Mouse (Mus musculus): ENCODE results near the gene Fcmr.

Gene Fcmr

GRCm38 (mm10) chr1:130892446-130892845 lies 27.0 kb downstream of the Fcmr start:
- no peak for TF ChIP-seq GATA4 (IDR thresholded peaks at IDR 0.05; ENCODE audit: insufficient replicate concordance, low read length)

DNA sequence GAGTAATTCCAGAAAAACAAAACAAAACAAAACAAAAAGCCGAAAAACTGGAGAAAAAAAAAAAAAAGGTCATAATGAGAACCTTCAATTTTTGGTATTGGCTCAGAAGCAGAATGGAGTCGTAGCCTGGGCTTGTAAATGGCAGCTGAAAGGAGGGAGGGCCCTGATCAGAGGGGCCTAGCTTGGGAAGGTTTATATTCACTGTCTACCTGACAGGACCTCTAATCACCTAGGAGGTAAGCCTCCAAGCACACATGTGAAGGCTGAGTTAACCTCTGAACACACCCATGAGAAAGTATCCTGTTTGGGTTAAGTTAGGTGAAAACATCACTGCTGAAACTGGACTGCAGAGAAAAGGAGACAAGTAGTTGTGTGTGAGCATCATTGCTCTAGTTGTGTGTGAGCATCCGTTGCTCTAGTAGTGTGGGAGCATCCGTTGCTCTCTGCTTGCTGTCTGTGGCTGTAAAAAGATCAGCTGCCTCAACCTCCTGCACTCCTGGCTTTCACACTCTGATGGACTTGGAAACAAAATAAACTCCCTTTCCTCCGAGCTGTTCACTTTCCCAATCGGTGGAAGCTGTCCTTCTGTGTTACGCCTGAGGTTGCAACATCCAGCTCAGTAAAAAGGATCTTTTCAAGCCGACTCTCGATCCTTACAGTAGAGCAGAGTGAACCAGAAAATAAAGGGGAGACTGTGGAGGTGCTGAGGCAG lies 28.0 kb downstream of the Fcmr start:
- no peak for TF ChIP-seq GATA4 (IDR thresholded peaks at IDR 0.05; ENCODE audit: insufficient replicate concordance, low read length)

DNA sequence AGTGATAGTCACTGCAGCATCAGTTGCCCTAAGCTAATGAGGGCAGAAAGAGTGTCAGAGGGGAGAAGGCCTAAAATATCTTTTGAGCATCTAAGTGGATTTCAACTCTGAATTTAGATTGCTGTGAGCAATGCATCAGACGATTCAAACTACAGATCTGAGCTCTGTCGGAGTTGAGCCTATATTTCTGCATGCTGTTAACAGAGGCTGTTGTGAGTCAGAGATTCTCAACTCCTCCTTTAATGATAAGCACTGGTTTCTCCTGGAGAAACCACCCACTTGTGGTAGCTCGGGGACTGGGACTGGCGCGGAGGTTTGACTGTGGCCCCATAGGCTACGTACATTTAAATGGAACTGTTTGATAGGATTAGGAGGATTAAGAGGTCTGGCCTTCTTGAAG lies 29.0 kb downstream of the Fcmr start:
- no peak for TF ChIP-seq GATA4 (IDR thresholded peaks at IDR 0.05; ENCODE audit: insufficient replicate concordance, low read length)

DNA sequence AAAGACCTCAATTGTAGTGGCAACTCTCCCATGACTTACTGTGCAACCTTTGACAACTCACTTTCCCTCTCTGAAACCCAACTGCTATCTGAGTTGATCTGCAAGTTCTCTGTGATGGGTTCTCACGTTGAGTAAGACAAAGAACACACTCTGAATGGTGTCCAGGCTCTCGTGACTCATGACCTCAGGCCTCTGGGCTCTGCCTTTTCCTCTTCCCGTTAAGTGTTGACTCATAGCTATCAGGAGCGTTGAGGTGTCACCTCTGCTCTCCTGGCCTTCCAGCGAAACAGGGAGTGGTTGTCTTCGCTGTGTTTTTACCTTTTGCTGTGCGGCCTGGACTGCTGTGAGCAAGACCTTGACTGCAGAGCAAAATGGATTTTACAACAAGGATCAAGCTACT lies 37.0 kb downstream of the Fcmr start:
- no peak for TF ChIP-seq GATA4 (IDR thresholded peaks at IDR 0.05; ENCODE audit: insufficient replicate concordance, low read length)

DNA sequence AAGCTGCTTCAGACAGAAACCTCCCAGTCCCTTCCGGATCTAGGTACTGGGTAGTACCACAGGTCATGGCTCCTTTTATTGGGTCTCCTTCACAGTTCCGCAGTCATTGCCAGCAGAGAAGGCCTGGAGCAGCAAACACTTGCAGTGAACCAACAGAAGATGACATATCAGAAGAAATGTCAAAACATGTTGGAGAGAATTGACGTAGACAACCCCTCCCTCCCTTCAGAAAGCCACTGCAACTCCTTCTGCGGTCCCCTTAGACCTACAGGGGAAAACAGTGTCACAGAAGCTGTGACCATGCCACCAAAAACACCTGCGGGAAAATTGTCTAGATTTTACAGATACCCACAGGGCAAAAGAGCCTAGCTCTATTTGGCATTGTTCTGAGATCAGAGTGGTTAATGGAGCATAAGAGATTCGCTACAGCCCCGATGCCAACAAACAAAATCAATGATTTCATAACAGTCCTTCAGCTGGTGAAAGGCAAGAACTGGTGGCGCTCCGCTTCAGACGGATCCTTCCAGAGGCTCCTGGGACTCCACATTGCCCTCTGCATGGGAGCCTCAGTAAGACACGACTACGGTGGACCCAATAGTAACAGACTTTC lies 46.0 kb downstream of the Fcmr start, which contains the start of gene Il20:
Gene Il20, minus strand, starts transcription at position 51 of the 610 bp plus-strand sequence.
- no peak for TF ChIP-seq GATA4 (IDR thresholded peaks at IDR 0.05; ENCODE audit: insufficient replicate concordance, low read length)

GRCm38 (mm10) chr1:130918323-130918980 lies 53.0 kb downstream of the Fcmr start:
- no peak for TF ChIP-seq GATA4 (IDR thresholded peaks at IDR 0.05; ENCODE audit: insufficient replicate concordance, low read length)

GRCm38 (mm10) chr1:130926484-130926883 lies 61.0 kb downstream of the Fcmr start:
- TF ChIP-seq GATA4 (IDR thresholded peaks at IDR 0.05; ENCODE audit: insufficient replicate concordance, low read length), result no peak

Data from liver, adult (tissue).